ENCODE assay signal across 8 mouse cellular contexts in genomic region chr8:109868003-109868679, GRCm38 (mm10). TPM values are rescaled to one million over a fixed set of nuclear protein-coding genes. Genes with fewer than 3 reads are reported as not detected.
A peak's percentile ranks its signal among the peaks of the same experiment; 100 is the strongest.
DNase-seq lines count a peak whose midpoint lies in the region; ATAC-seq lines count a peak whose summit lies in the region.

Gene Phlpp2 (plus strand): TSS chr8:109868542.

- intact Hi-C loops in left cerebral cortex, postnatal 14 days (cut with DNase I) = loop anchor here (5.0 kb wide), 2 partner anchors 34 to 49 kb away; no protein-coding TSS in a partner anchor

- peaks cover 3% of the 10 kb centered on the region for H3K4me1 ChIP-seq in intestine, embryonic 14.5 days (replicated peaks; ENCODE audit: control insufficient read depth, insufficient read depth, low read length)

- peak within 1 kb of the TSS; percentile 90 for H3K27ac ChIP-seq in intestine, embryonic 14.5 days (ENCODE audit: low read depth)

- peak; percentile 97 for ATAC-seq in intestine, embryonic 14.5 days (replicated peaks; ENCODE audit: low FRiP score, low TSS enrichment, low read depth)

- no peaks in the 10 kb centered on the region for H3K27me3 ChIP-seq in intestine, embryonic 14.5 days (replicated peaks; ENCODE audit: control insufficient read depth, insufficient read depth, low read length)

- peak within 1 kb of the TSS; percentile 82 for H3K4me3 ChIP-seq in intestine, embryonic 14.5 days (ENCODE audit: low read depth, low read length)

- H3K9me3 ChIP-seq in intestine, embryonic 14.5 days (ENCODE audit: control insufficient read depth, low read length) = no peaks in the 10 kb centered on the region

- peaks cover 8% of the 10 kb centered on the region for H3K36me3 ChIP-seq in intestine, embryonic 14.5 days (ENCODE audit: control insufficient read depth, insufficient read depth, low read length)

- DNase-seq in adrenal gland, adult (ENCODE audit: inconsistent age in 2 of 2, low spot score in 1 of 2) = peak; percentile 98 to 99
- DNase-seq in embryo, embryonic 10.5 days (ENCODE audit: low spot score) = peak; percentile 96
- DNase-seq in gastrocnemius, postnatal 25 days = peak; percentile 95
- DNase-seq in intestine, embryonic 14.5 days (ENCODE audit: low spot score) = peak; percentile 98
- peak; percentile 91 to 93 for DNase-seq in left cerebral cortex, postnatal 14 days (ENCODE audit: low spot score in 2 of 2)
- DNase-seq in mesoderm, embryonic 11.5 days (ENCODE audit: low read depth, low spot score) = peak; percentile 96
- peak; percentile 89 to 90 for DNase-seq in right cerebral cortex, postnatal 36 days (ENCODE audit: low spot score in 2 of 2)
- DNase-seq in yolk sac, embryonic 10.5 days (ENCODE audit: low spot score) = peak; percentile 97

- H3K4me2 ChIP-seq in intestine, embryonic 14.5 days (ENCODE audit: low read length) = peak within 1 kb of the TSS; percentile 54

- under 1% methylated on average over 40 of the region's 42 CpGs for WGBS in intestine, embryonic 14.5 days

- peak within 1 kb of the TSS; percentile 91 for H3K9ac ChIP-seq in intestine, embryonic 14.5 days (ENCODE audit: low read length)

RNA-seq across cellular contexts. Expression of gene Phlpp2, which starts in this region (rescaled TPM):
- 1 to 10 TPM; 2.2 to 2.8 TPM for total RNA-seq in gastrocnemius, postnatal 25 days (2021)
- 4.2 and 4.7 TPM in 2 replicates for polyA plus RNA-seq in intestine, embryonic 14.5 days (2014; fragmentation: Nextera tagmentation; extraction: Ambion mirVana)
- total RNA-seq in left cerebral cortex, postnatal 14 days (2021) = 10 to 100 TPM; 31.2 to 34.7 TPM

Comparison
In these comparisons a context has a peak if more than half of its experiments do, and no peak if none do; other contexts are left out.
1. Peak in every context shown above with its lines: DNase-seq, ATAC-seq, H3K4me3 ChIP-seq and H3K27ac ChIP-seq.
2. RNA of gene Phlpp2 (total RNA-seq): 31.2 to 34.7 TPM in left cerebral cortex, postnatal 14 days; 2.2 to 2.8 TPM in gastrocnemius, postnatal 25 days; every median in the first group is over 4 times any median in the second.